Mouse (Mus musculus) brain, embryonic 14.5 days (tissue): ENCODE measurements at regions not wholly inside any gene's neighbourhood (a gene's known extent, or its start where the extent isn't known, plus 50 kb on each side); places are given as distances from the start of the nearest gene placed in this dataset.

Experiments used
- CTCF ChIP-seq: fragments of 200-500 bp; IDR thresholded peaks from 2 replicates; pipeline ENCODE4 v1.5.1; 2012; ENCODE audit warnings: inconsistent platforms, mild to moderate bottlenecking, moderate library complexity, borderline replicate concordance; ENCODE audit not compliant: insufficient read depth, insufficient read length; ENCODE audit errors: extremely low read depth
- POLR2A ChIP-seq: fragments of 200-500 bp; IDR thresholded peaks from 2 replicates; pipeline ENCODE4 v1.6.1; 2012; ENCODE audit warnings: mild to moderate bottlenecking, inconsistent platforms, borderline replicate concordance; ENCODE audit not compliant: poor library complexity, insufficient read depth, insufficient read length, severe bottlenecking; ENCODE audit errors: extremely low read depth

DNA sequence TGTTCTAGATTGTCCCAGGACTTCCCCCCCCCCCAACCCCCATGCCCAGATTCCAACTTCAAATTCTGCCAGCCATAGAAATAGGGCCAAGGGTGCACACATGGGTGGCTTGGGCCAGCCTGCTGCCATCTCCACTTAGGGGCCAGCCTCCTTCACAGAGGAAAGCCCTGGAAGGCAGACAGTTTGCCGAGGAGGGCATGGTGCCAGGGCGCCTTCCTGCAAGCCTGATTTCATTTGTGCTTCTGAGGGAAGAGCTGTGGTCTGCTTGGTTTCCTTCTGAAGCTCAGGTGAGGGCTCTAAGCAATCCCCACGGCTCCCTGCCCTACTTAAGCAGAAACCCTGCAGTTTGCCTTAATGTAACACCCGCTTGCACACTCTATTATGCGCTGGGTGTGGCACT, 52.3 kb upstream of the Tcl1 start:
- TF ChIP-seq POLR2A (no peak), CTCF (no peak)
